Mouse (Mus musculus) lung, embryonic 15.5 days (tissue): ENCODE data around the gene Cwh43. TPM values are rescaled to one million over a fixed set of nuclear protein-coding genes. Genes with fewer than 3 reads are reported as not detected.
"Not testable (repeated sequence)": the region's sequence is repeated elsewhere in the genome, so short reads cannot be mapped to it uniquely, and the experiment has no call there.

Experiments used
- ATAC-seq: fragments of 200-750 bp; cut with Nextera tagmentation; 2 replicates; pipeline ENCODE4 v1.8.0; 2017; ENCODE audit warnings: moderate number of reproducible peaks, borderline replicate concordance; ENCODE audit not compliant: low FRiP score, low TSS enrichment; ENCODE audit errors: extremely low read depth
- H3K27ac ChIP-seq: fragments of 300-500 bp; sonication (generic); 2 replicates; pipeline ENCODE4 v1.5.1; 2015; ENCODE audit warnings: moderate library complexity, mild to moderate bottlenecking, inconsistent platforms
- H3K27me3 ChIP-seq: fragments of 300-500 bp; sonication (generic); 2 replicates; pipeline ENCODE4 v1.6.1; 2015; ENCODE audit warnings: inconsistent platforms
- H3K36me3 ChIP-seq: fragments of 300-500 bp; sonication (generic); 2 replicates; pipeline ENCODE4 v1.6.1; 2015; ENCODE audit warnings: inconsistent platforms
- H3K4me1 ChIP-seq: fragments of 300-500 bp; sonication (generic); 2 replicates; pipeline ENCODE4 v1.6.1; 2015; ENCODE audit warnings: inconsistent platforms
- H3K4me2 ChIP-seq: fragments of 300-500 bp; sonication (generic); 2 replicates; pipeline ENCODE4 v1.6.1; 2015; ENCODE audit warnings: inconsistent platforms, mild to moderate bottlenecking, moderate library complexity
- H3K4me3 ChIP-seq: fragments of 300-500 bp; sonication (generic); 2 replicates; pipeline ENCODE4 v1.5.1; 2015; ENCODE audit warnings: mild to moderate bottlenecking, inconsistent platforms
- H3K9ac ChIP-seq: fragments of 300-500 bp; sonication (generic); 2 replicates; pipeline ENCODE4 v1.6.1; 2015; ENCODE audit warnings: inconsistent platforms
- H3K9me3 ChIP-seq: fragments of 300-500 bp; sonication (generic); 2 replicates; pipeline ENCODE4 v1.6.1; 2016; ENCODE audit warnings: inconsistent platforms
- WGBS: fragments of 180-500 bp; shearing (Covaris S2); methylation state at CpG from one replicate; pipeline ENCODE4 v1.1.7; 2015; 5-methylcytosine and 5-hydroxymethylcytosine counted together
- polyA plus RNA-seq: library from polyadenylated mRNA; unstranded; fragments of >200 nt; fragmentation: Nextera tagmentation; extraction: Ambion mirVana; gene quantifications from 2 replicates; pipeline ENCODE4 v1.2.1, GENCODE M21; 2015

Cwh43 gene
- polyA plus RNA-seq, 1 experiment from 2014 or later, result not detected

DNA sequence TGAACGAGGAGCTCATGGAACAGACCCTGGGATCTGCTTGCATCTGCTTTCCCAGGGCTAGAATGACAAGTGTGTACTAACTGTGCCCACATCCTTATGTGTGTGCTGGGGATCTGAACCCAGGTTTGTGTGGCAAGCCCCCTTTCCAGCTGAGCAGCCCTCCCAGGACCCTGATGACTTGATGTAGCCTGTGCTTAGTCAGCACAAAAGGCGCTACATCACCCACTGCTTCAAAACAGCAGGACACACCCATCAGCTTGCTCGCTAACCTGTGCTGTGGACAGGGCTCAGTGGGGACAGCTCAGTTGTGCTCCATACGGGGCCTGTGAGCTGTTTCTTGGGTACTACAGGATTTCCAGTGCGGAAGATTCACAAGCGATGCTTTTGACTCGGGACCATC is 28.9 kb downstream of the Cwh43 start:
- no peak overlapping the region for H3K4me2 ChIP-seq
- H3K27me3 ChIP-seq, result peaks cover 8% of the 10 kb centered on the region; the same call in 1 of the 2 replicates
- H3K9me3 ChIP-seq, result no peaks in the 10 kb centered on the region
- no peak overlapping the region for H3K27ac ChIP-seq
- ATAC-seq, result no peak
- WGBS, result 65% methylated on average over 7 of the region's 7 CpGs
- no peaks in the 10 kb centered on the region for H3K36me3 ChIP-seq
- H3K4me1 ChIP-seq, result no peaks in the 10 kb centered on the region
- H3K4me3 ChIP-seq, result no peak overlapping the region
- no peak overlapping the region for H3K9ac ChIP-seq

DNA sequence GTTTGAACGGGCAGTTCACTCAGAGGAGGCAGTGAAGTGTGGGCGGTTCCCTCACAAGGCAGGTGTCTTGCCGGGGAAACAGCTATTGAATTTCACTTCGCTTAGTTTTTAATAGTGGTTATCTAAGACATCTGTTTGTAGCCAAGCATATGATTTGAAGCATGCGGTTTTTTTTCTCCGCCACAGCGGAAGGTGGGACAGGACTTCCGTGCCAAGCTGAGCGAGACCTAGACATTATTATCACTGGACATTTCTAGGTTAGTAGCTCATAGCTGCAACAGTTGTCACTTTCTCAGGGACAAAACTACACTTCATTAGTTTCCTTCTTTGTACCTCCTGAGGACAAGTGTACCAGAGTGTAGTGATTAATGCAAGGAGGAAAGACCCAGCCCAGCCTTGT is 36.3 kb downstream of the Cwh43 start:
- ATAC-seq, result no peak
- H3K4me1 ChIP-seq, result no peaks in the 10 kb centered on the region
- H3K9ac ChIP-seq, result no peak overlapping the region
- H3K36me3 ChIP-seq, result no peaks in the 10 kb centered on the region
- H3K27me3 ChIP-seq, result peaks cover 3% of the 10 kb centered on the region; the same call in 1 of the 2 replicates
- H3K27ac ChIP-seq, result no peak overlapping the region
- no peak overlapping the region for H3K4me3 ChIP-seq
- 70% methylated on average over 9 of the region's 9 CpGs for WGBS
- H3K4me2 ChIP-seq, result no peak overlapping the region
- no peaks in the 10 kb centered on the region for H3K9me3 ChIP-seq

DNA sequence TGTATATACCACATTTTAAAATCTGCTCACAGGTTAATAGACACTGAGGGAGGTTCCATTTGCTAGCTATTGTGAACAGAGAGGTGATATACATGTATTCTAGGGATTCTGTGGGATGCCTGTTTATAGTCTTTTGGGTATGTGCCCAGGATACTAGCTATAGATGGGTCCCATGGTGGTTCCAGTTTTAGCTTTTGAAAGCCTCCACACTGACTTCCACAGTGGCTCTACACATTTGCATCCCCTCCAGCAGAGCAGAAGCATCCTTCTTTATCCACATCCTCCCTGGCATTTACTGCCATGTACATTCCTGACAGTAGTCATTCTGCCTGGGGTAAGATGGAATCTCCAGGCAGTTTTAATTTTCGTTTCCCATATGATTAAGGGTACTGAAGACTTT is 44.4 kb downstream of the Cwh43 start:
- H3K4me3 ChIP-seq, result no peak overlapping the region

DNA sequence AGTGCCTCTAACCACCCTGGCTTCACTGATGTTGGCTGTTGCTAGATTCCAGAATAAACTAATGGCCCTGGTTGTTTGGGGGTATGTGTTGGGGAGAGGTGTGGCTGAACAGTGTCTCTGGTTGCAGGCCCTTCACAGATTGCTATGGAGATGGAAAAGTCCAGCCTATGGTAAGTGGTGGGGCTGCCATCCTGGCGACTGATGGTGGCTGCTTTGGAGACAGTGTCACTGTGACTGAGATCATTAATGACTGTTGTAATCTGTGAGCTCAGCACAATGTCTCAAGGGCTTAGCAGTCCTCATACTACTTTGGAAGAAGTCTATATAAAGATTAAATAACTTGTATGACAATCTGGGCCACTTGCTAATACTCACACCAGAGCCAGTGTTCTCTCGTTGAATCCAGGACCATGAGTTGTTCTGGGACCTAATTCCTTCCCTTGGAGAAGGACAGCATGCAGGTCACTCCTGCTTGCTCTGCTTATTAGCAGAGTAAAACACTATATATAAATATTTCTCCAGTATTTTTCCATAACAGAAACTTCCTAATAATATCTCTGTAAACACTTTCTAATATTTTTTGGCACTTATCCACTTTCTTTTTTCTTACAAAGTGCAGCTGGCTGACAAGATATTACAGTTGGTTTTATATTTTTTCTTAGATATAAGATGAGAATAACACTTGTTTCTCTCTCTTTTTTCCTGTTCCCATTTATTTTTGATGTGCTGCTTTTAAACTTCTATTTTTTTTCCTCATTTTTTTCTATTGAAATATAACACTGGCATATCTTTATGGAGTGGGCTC is 48.8 kb downstream of the Cwh43 start:
- Histone ChIP-seq H3K4me1 (peaks cover 8% of the 10 kb centered on the region), H3K4me2 (no peak overlapping the region), H3K4me3 (no peak overlapping the region), H3K27ac (peak overlapping the region; percentile 49), H3K9ac (no peak overlapping the region), H3K27me3 (no peaks in the 10 kb centered on the region), H3K9me3 (no peaks in the 10 kb centered on the region), H3K36me3 (no peaks in the 10 kb centered on the region)
- peak; percentile 62; the same call in 1 of the 2 replicates for ATAC-seq
- WGBS, result 36% methylated on average over 2 of the region's 2 CpGs

More for the DNA sequence above, 44.4 kb downstream of the Cwh43 start:
- no peaks in the 10 kb centered on the region for H3K36me3 ChIP-seq
- H3K9me3 ChIP-seq, result no peaks in the 10 kb centered on the region
- H3K27me3 ChIP-seq, result no peaks in the 10 kb centered on the region
- no peak overlapping the region for H3K4me2 ChIP-seq
- H3K27ac ChIP-seq, result no peak overlapping the region
- H3K4me1 ChIP-seq, result peaks cover 6% of the 10 kb centered on the region
- ATAC-seq, result no peak
- no peak overlapping the region for H3K9ac ChIP-seq
- 69% methylated on average over 1 of the region's 1 CpGs for WGBS

DNA sequence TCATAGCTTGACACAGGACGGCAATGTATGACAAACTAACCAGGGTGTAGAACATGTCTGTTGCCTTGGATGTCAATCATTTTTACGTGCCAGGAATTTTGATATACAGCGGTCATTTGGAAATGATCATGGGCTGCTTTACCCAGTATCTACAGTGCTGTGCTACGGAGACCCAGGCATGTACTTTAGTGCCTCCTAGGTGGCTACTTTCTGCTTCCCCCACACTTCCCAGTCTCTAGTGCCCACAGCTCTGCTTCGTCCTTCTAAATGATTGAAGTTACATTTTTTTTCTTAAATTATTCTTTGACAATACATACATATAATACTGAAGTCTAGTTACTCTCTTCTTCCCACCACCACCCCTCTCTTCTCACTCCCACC is 49.4 kb downstream of the Cwh43 start:
- H3K36me3 ChIP-seq, result no peaks in the 10 kb centered on the region
- ATAC-seq, result peak; percentile 35; the same call in 1 of the 2 replicates
- no peak overlapping the region for H3K4me2 ChIP-seq
- WGBS, result 49% methylated on average over 5 of the region's 5 CpGs
- no peaks in the 10 kb centered on the region for H3K27me3 ChIP-seq
- no peak overlapping the region for H3K9ac ChIP-seq
- H3K4me3 ChIP-seq, result no peak overlapping the region
- no peak overlapping the region for H3K27ac ChIP-seq
- no peaks in the 10 kb centered on the region for H3K9me3 ChIP-seq
- H3K4me1 ChIP-seq, result peaks cover 8% of the 10 kb centered on the region

DNA sequence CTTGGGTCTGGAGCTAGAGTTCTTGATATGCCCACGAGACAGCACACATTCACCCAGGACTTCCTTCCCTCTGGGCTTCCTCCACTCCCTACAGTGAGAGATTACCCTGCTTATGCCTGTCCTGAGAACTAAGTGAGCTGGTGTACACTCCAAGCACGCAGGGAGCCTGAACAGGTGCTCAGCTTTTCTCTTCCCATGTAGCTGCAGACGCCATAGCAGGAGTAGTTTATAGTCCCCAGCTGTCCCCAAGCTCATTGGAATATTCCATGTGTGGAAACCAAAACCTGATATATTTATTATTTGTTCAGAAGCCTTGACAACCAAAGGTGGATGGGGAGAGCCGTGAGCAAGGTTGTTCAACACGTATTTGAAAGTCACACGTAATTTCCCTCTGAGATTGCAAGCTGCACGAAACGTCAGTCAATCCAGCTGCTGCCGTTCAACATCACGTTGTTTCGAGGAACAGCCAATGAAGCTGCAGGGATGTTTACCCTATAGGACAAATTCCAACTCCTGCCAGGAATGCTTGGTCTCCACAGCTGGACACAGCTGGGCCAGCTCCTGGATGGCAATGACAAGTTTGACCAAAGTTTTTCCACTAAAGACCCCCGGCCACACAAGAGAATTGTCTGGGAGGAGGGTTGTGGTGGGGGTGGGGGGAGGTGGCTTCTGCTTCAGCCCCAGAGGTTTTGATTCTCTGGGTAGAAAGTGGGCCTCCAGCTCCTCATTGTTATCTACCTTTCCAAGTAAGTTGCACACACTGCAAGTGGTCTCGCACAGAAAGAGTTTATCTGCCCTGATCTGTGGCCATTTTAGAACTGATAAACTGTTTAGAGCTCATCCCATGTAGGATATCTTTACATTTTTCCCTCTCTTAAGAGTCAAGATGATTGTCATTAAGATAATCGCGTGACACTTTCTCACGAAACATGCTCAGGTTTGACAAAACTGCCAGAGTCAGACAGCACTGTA is 62.9 kb downstream of the Cwh43 start:
- peak overlapping the region; percentile 33; the same call in 1 of the 2 replicates for H3K4me2 ChIP-seq
- ATAC-seq, result peak; percentile 92
- H3K27ac ChIP-seq, result no peak overlapping the region
- no peaks in the 10 kb centered on the region for H3K27me3 ChIP-seq
- no peak overlapping the region for H3K9ac ChIP-seq
- whole genome bisulfite sequencing, result 46% methylated on average over 16 of the region's 16 CpGs
- H3K4me3 ChIP-seq, result no peak overlapping the region
- H3K9me3 ChIP-seq, result no peaks in the 10 kb centered on the region
- H3K36me3 ChIP-seq, result no peaks in the 10 kb centered on the region
- peaks cover 13% of the 10 kb centered on the region; the same call in 1 of the 2 replicates for H3K4me1 ChIP-seq

DNA sequence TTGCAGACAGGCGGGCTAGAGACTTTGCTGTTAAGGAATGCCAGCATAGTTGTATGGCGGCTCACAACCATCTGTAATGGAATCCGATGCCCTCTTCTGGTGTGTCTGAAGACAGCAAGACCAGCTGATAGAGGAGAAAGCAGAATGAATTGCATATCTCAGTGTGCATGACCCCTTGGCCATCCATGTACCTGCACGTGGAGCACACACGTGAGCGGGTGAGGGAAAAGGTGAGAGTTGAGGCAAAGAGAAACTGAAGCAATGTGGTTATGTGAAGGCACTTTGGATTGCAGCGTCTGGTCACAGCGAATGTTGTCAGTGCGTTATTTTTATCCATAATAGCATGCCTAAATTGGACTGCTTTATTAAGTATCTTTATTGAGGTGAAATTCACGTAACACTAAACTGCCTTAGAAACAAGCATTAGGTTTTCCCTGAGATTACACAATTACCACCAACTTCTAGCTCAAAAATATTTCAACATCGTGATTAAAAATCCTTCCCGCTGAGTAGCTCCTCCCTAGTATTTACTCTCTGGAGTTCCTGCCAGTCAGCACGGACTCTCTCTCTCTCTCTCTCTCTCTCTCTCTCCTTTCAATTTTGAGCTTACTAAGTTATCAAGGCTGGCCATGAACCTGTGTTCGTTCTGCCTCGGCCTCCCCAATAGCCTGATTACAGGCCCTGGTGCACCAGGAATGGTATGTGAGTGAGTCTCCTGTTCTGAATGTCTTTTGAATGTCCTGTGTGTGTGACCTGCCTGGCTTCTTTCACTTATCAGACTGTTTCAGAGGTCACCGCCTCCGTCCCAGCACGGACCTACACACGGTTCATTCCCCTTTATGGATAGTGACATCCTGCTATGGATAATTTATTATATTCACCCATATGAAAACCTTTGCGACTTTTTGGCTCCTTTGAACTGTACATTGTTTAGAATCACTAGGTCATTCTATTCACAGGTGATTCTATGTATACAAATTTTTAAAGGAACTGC is 68.8 kb downstream of the Cwh43 start:
- ATAC-seq, result peak; percentile 11; the same call in 1 of the 2 replicates
- WGBS, result 69% methylated on average over 20 of the region's 20 CpGs

DNA sequence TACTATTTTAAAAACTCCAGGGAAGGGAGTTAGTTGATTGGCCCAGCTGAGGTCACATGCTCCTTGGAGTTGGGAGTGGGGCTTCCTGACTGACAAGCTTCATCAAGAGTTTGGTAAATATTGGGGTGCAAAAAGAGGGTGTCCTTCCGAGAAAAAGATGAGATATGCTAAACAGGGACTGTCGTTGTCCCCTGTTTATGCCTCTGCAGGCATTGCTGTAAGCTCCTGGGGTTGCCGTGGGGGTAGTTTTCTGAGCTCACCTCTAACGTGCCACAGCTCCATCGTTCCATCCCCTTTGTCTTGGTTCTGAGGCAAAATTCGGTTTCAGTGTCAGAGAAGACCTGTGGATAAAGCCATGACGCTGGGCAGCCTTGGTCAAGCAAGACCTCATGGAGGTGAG is 74.8 kb downstream of the Cwh43 start, which contains the start of gene Dcun1d4:
TSS of gene Dcun1d4 (plus strand) at position 301 of the 400 bp plus-strand sequence.
- H3K27me3 ChIP-seq, result no peaks in the 10 kb centered on the region
- no peak for ATAC-seq
- no peaks in the 10 kb centered on the region for H3K4me1 ChIP-seq
- no peak within 1 kb of the TSS for H3K4me2 ChIP-seq
- H3K9me3 ChIP-seq, result no peaks in the 10 kb centered on the region
- no peak within 1 kb of the TSS for H3K4me3 ChIP-seq
- H3K9ac ChIP-seq, result no peak within 1 kb of the TSS
- no peak within 1 kb of the TSS for H3K27ac ChIP-seq
- no peaks in the 10 kb centered on the region for H3K36me3 ChIP-seq
- 73% methylated on average over 7 of the region's 7 CpGs for WGBS

More for the DNA sequence above, 68.8 kb downstream of the Cwh43 start:
- H3K27ac ChIP-seq, result peak overlapping the region; percentile 15; the same call in 1 of the 2 replicates
- no peak overlapping the region for H3K4me3 ChIP-seq
- no peak overlapping the region for H3K4me2 ChIP-seq
- no peak overlapping the region for H3K9ac ChIP-seq
- no peaks in the 10 kb centered on the region for H3K9me3 ChIP-seq
- no peaks in the 10 kb centered on the region for H3K27me3 ChIP-seq
- no peaks in the 10 kb centered on the region for H3K36me3 ChIP-seq
- H3K4me1 ChIP-seq, result no peaks in the 10 kb centered on the region

DNA sequence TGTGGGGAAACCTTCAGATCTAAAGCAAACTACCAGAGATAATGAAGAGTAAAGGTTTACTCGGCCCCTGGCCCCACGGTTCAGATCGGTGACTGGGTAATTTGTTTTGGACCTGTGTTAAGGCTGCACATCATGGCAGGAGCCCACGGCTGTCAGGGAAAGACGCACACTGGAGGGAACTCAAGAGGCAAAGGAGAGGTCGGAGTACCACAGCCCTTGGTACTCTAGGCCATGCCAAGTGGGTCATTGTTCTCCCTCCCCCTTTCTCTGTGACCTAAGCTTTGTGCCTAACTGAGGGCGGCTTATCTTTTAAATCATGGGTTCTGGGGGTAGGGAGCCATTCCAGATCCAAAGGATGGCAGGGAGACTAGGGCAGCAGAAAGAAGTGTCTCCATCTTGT is 75.5 kb downstream of the Cwh43 start:
- H3K9ac ChIP-seq, result no peak overlapping the region
- H3K4me1 ChIP-seq, result no peaks in the 10 kb centered on the region
- no peak overlapping the region for H3K4me3 ChIP-seq
- no peak overlapping the region for H3K27ac ChIP-seq
- ATAC-seq, result no peak
- no peaks in the 10 kb centered on the region for H3K9me3 ChIP-seq
- no peaks in the 10 kb centered on the region for H3K27me3 ChIP-seq
- no peaks in the 10 kb centered on the region for H3K36me3 ChIP-seq
- 86% methylated on average over 7 of the region's 7 CpGs for WGBS
- H3K4me2 ChIP-seq, result no peak overlapping the region

DNA sequence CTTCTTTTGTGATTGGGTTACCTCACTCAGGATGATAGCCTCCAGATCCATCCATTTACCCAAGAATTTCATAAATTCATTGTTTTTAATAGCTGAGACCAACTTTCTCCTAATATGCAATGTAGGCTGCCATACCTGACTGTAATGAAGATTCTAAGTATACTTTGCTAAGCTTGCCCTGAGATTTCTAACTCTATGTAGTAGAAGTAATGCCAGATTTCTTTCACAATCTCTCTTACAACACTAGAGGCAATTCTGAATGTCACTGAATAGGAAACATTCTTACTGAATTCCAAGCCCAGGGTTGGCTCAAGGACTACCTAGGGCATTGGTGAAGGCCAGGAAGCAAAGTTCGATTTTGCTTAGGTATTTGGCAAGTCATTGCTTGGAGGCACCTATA is 76.5 kb downstream of the Cwh43 start:
- not testable (repeated sequence) for H3K4me3 ChIP-seq, H3K4me1 ChIP-seq, H3K9ac ChIP-seq, H3K9me3 ChIP-seq, ATAC-seq, H3K4me2 ChIP-seq, H3K27me3 ChIP-seq, H3K36me3 ChIP-seq, H3K27ac ChIP-seq
- 57% methylated on average over 1 of the region's 1 CpGs for WGBS

DNA sequence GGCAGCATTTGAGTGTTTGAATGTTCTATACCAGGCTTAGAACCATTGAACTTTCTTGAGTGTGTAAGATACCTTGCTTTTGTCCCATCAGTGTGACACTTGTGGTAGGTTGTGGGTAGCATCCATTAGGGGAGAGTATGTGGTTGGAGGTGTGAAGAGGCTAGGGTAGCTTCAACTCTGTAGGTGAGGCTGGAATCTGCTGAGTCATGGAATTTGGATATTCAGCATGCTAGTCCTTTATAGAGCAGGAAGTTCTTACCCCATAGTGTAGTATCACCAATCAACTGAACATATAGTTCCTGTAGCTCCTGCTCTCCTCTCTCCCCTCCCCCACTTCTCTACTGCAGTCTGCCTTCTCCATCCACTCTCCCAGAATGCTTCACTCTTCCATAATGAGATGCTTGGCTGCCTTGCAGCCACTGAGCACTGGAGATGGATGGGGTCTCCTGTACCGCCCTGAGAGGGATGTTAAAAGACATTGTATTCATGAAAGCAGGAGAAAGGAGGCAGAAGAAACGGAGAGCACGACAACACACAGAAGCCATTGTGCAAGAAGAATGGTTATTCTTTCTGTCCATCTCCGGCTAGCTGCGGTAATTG is 78.2 kb downstream of the Cwh43 start:
- H3K27me3 ChIP-seq, result no peaks in the 10 kb centered on the region
- H3K9ac ChIP-seq, result no peak overlapping the region
- H3K4me3 ChIP-seq, result no peak overlapping the region
- H3K27ac ChIP-seq, result no peak overlapping the region
- no peak overlapping the region for H3K4me2 ChIP-seq
- no peaks in the 10 kb centered on the region for H3K36me3 ChIP-seq
- H3K9me3 ChIP-seq, result no peaks in the 10 kb centered on the region
- no peaks in the 10 kb centered on the region for H3K4me1 ChIP-seq
- 82% methylated on average over 5 of the region's 5 CpGs for WGBS
- ATAC-seq, result no peak
